Mouse (Mus musculus) layer of hippocampus, adult 9-10 months (tissue): Measurements from ENCODE around the gene Ssxb6.
"Not testable (repeated sequence)": the region's sequence is repeated elsewhere in the genome, so short reads cannot be mapped to it uniquely, and the experiment has no call there.

ENCODE experiments used
- DNase-seq: peaks from one replicate; pipeline ENCODE4 v3.0.0; 2022; ENCODE audit warnings: low spot score

Gene Ssxb6

DNA sequence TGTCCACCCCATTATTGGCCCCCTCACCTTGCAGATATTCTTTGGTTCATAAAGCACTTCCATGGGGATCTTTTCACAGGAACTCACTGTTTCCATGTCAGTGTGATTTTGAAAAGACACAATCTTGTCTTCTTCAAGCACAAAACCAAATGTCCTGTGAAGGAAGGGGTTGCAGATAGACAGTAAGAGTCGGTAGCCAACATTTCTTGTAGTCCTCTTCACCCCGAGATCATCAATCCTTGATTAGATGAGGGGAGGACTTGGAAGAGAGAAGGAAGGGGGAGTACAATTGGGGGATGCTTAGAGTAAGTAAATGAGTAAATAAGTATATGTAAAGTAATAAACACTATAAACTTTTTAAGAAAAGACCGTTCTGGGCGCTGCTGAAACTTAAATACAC is at the start of gene Ssxb6:
TSS of gene Ssxb6 (minus strand) at position 101 of the 400 bp plus-strand sequence.
- not testable (repeated sequence) for DNase-seq

DNA sequence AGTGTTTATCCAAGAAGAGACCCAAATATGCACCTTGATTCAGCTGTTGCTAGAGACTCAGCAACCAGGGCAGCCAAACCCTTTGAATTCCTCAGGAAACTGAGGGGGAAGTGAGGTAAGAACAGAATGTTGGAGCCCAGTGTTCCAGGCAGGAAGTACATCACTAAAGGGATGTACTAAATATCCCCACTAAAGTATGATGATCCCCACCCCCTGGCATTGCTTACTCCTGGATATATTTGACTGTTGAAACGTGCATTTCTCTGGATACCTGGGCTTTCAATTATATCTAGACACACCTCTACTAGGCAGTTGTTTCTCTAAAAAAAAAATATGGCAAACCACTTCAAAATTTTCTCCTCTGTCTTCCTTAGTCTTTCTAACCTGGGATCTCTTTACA is 43.7 kb upstream of the Ssxb6 start, which contains the start of gene Ssxb3:
TSS of gene Ssxb3 (minus strand) at position 101 of the 400 bp plus-strand sequence.
- not testable (repeated sequence) for DNase-seq

DNA sequence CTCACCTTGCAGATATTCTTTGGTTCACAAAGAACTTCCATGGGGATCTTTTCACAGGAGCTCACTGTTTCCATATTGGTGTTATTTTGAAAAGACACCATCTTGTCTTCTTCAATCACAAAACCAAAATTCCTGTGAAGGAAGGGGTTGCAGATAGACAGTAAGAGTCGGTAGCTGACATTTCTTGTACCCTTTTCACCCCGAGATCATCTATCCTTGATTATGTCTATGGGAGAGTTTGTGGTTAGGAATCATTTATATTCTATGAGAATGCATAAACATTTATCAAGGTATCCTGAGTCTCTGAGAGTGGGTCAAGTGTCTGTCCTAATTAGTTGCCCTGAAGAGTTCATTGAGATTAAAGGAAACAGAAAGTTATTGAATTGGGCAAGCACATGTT is 23.2 kb downstream of the Ssxb6 start, which contains the start of gene Gm14459:
TSS of gene Gm14459 (minus strand) at position 101 of the 400 bp plus-strand sequence.
- DNase-seq, result no peak
